Mouse (Mus musculus): ENCODE measurements around the gene Zfp973.
"Not testable (repeated sequence)": the region's sequence is repeated elsewhere in the genome, so short reads cannot be mapped to it uniquely, and the experiment has no call there.

The Zfp973 gene

DNA sequence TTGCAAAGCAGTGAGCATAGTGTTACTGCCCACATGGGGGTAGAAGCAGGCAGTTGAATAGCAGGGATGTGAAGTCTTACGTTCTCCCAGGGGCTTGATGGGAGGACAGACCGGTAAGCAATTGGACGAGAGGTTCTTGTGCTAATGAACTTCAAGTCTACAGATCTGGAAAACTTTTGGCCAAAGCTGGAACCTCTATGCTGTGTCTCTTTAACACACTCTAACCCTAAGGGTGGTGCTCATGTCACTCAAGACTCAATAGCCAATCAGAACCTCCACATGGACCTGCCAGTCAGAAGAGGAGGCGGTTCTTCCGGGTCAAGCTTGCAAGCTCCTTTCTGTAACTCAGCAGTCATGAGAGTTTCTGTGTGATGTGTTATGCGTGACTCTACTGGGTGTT, at the start of gene Zfp973:
Gene Zfp973 (plus strand): TSS at position 301 of the 400 bp plus-strand sequence.
- not testable (repeated sequence) for DNase-seq (ENCODE audit: low spot score in 2 of 2)

GRCm38 (mm10) chr2:176636244-176636643, 34.1 kb upstream of the Zfp973 start, which contains the start of gene Gm14308:
Gene Gm14308, minus strand, starts transcription at chr2:176636344.
- DNase-seq (ENCODE audit: low spot score in 2 of 2), result not testable (repeated sequence)

DNA sequence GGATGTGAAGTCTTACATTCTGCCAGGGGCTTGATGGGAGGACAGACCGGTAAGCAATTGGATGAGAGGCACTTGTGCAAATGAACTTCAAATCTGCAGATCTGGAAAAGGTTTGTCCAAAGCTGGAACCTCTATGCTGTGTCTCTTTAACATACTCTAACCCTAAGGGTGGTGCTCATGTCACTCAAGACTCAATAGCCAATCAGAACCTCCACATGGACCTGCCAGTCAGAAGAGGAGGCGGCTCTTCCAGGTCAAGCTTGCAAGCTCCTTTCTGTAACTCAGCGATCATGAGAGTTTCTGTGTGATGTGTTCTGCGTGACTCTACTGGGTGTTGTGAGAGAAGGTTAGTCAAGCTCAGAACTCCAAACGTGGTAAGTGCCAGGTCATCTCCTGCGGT, 37.7 kb downstream of the Zfp973 start, which contains the start of gene Gm14305:
Gene Gm14305 (plus strand): TSS at position 278 of the 400 bp plus-strand sequence.
- DNase-seq (ENCODE audit: low spot score in 2 of 2), result not testable (repeated sequence)
